Mouse (Mus musculus): ENCODE data around the gene BC048507.
A peak's percentile ranks its signal among the peaks of the same experiment; 100 is the strongest.
"Not testable (repeated sequence)": the region's sequence is repeated elsewhere in the genome, so short reads cannot be mapped to it uniquely, and the experiment has no call there.

The BC048507 gene

DNA sequence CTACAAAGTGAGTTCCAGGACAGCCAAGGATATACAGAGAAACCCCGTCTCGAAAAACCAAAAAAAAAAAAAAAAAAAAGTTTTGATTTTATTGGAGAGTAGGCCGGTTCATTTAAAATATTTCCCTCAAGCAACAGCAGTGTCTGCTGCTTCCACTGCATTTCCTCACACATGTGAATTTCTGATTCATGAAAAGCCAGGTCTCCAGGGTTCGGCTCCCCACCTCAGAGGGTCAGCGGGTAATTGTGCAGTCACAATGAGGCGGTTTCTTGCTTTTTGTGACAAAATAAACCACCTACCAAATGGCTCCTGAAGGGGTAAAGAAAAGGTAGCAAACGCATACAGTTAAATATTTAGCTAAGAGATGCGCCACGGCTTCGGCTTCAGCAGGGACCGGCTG lies at the start of gene BC048507:
BC048507 (plus strand) TSS at position 301 of the 400 bp plus-strand sequence.
- DNase-seq: no peak

DNA sequence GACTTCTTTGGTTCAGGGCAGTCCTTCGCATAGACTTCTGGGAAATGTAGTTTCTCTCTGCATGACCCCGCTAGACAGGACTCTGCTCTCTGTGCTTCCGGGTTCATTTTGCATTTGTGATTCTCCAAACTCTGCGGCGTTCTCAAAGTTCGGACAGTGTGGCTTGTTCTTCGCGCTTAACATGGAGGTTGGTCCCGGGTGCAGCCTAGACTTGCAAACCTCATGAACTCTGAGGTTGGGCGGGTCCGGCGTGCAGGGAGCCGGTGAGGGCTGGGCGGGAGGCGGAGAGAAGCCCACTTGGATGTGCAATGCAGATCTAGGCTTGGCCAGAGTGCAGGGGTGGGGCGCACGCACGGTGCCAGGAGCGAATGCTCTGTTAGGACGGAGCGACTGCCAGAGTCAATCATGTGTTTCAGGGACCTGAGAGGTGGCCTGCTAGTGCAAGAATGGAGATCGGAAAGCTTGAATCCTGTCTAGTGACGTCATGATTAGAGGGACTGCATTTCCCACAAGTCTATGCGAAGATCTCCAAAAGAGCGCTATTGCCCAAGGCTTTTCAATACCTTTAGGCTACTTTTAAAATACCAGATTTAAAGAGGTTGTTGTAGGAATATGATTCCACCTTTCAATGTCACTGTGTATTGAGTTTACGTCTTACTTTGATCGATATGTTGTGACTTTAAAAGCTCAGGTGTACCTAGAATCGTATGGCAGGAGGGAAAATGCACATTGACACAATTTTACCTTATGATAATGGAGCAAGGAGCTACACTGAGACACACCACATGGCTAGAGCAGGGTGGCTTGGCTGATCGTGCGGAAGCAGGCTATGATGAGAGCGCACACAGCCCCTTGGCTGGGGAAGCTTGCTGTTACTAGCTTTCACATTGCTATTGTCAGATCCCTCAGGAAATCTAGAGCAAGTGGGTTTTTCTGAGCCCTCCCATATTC lies 49.1 kb upstream of the BC048507 start, which contains the start of gene Zfp273:
Zfp273 (plus strand) TSS at position 31 of the 951 bp plus-strand sequence.
- DNase-seq: peak; percentile 58

DNA sequence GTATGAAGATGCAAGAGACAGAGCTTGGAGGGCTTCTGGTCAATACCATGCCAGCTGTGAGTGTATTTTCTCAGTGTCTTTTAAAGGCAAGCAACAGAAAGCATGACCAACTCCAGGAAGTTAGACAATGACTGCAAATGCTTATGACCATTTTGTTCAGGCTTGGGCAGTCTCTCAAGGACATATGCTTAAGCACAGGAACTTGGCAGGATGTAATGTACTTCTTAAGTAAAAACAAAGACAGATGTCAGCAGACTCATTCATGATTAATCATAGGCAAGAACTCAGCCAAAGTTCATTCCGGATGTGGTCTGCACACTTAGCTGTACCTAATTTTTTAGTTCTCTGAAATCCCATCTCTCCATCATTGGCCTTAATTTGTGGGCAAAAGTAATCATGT lies 44.5 kb upstream of the BC048507 start:
- no peak for DNase-seq

DNA sequence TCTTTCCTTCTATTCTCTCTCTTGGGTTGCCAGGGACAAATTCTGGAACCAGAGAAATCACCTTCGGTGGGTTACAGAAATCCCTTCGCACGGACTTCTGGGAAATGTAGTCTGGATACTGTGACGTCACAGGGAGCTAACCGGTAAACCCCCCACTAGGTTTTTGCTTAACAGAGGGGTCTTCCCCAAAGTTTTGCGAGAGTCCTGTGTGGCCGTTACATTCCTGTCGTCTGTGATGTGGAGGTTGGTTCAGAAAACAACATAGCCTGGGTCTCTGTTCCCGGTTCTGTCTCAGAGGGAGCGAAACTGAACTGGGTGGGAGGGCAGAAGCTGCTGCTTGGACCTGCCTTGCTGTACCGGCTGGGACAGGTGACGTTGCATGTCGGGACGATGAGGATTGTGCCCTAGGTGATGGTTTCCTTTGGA lies 32.2 kb upstream of the BC048507 start, which contains the start of gene Gm10037:
Gm10037 (plus strand) TSS at position 196 of the 426 bp plus-strand sequence.
- peak; percentile 33 for DNase-seq

DNA sequence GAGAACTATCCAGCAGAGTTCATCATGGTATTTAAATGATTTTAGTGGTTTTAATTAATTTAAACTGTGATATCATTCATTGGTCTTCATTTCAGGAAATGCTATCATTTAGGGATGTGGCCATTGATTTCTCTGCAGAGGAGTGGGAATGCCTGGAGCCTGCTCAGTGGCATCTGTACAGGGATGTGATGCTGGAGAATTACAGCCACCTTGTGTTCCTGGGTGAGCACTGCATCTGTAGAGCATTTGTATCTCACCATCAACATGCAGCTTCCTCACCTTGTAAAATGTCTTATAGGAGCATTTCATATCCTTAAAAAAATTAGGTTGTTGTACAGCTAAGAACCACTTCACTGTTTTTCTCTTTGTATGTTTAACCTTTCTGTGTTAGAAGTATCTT lies 30.0 kb upstream of the BC048507 start:
- DNase-seq: not testable (repeated sequence)

DNA sequence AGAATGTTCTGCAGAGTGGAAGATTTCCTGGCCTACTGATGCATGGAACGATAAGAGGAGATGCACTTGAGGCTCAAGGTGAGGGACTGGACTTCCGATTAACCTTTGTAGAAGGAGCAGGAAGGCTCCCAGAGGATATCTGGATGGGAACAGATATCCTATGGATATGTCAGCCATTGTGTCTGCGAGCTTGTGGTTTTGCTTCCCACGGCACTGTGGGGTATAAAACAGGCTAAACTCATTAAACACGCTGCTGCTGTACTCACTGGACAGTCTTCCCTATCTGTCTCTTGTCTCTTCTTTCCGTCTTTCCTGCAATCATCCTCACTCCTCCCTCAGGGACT lies 19.4 kb upstream of the BC048507 start:
- DNase-seq: no peak

DNA sequence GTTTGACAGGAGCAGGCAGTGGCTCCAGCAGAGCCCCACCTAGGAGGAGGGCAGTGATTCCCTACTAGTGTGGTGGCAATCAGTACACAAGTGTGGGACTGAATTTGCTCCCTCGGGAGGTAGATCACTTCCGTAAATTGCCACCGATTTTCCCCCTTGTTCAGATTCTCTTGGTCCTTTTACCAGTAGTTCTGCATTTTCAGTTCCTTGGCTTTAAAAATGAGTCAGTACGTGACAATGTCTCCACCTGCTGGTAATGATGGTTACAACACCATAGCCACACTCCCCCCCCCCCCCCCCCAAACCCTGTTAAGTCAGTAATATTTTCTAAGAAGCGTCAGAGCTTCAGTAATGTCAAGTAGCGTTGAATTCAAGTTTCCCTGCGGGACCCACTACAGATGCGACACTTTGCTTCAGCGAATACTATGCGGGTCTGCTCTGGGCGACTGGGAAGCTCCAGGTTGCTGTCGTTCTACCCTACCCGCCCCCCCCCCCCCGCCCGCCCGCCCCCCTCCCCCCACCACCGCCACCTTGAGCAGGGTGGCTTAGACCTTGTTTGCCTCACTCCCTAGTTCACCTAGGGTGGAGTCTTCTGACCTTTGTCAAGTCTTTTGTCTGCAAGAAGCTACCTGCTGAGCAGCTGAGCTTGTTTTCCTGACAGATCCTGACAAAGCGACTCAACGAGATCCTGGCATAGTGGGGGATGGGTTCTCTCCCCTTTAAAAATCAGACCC lies 18.8 kb upstream of the BC048507 start:
- peak; percentile 49 for DNase-seq

DNA sequence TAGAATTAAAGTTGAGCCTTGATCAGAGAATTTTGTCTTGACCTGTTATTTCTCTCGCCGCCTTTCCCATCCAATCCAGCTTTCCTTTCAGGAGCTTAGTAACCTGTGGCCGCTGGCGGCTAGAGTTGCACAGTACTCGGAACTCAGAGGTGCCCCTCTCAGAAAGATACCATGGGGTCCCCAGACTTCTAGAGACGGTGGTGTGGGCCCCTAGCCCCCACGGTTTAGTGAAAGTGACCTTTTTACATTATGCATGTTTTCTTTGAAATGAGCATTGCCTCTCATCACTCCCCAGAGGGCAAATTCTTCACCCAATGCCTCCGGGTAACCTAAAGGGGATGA lies 18.3 kb upstream of the BC048507 start:
- no peak for DNase-seq

DNA sequence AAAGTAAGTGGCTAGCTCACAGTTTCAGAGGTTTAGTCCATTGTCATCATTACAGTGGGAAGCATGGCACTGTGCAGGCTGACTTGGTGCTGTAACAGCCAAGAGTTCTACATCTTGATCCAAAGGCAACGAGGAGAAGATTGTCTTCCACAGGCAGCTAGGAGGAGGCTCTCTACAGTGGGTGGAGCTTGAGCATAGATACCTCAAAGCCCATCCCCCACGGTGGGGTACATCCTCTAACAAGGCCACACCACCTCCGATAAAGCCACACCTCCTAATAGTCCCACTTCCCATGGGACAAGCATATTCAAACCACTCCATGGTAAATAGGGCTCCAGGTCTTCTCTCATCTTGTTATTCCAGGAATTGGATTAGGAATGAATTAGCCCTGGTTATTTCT lies 12.8 kb upstream of the BC048507 start:
- DNase-seq: no peak

DNA sequence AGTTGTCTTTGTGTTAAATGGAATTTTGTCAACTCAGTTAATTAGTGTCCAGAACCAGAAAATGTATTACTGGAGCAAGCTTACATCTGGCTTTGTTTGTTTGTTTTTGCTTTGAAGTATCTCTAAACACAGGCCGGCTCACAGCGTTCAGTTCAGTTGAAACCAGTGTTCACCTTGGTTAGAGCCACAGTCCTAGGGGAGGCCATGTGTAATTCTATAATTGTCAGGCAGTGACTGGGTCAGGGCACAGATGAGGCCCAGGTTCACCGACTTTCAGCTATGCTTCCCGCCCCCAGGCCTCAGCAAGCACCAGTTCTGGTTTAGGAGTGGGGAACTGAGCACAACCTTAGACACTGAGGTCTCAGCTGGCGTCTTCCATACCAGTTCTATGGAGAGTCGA lies 10.0 kb upstream of the BC048507 start:
- no peak for DNase-seq

DNA sequence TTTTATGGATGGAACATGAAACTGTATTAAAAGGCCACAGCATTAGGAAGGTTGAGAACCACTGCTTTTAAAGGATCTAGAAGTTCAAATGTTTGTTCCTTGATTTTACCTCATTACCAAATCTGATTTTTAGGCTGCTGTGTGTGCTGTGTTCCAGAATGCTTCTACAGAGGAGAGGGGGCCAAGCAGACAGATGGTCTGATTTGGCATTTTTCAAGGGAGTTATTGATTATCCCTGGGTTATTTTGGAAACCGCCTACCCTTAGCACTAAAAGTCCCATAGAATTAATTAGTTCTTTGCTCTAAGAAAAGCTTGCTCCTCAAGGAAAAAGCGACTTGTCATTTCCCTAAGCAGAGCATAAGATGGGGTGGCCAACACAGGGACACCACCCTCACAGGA lies 9.1 kb upstream of the BC048507 start:
- no peak for DNase-seq

DNA sequence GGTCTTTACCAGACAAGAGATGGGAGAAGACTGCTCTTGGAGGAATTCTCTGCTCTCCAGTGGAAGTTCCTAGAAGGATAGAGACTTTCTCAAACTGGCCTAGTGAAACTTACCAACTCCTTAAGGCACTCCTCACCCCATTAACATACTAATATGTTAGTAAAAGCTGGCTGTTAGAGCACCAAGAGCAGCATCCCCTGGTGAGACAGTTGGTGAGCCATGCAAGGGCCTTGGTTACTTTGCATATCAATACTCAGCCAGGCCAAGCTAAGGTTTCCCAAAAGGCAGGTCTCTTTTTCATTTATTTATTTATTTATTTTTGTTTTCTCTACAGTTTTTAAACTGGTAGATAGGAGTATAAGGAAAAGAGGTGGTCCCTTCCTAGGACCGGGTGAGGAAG lies 5.8 kb upstream of the BC048507 start:
- no peak for DNase-seq

DNA sequence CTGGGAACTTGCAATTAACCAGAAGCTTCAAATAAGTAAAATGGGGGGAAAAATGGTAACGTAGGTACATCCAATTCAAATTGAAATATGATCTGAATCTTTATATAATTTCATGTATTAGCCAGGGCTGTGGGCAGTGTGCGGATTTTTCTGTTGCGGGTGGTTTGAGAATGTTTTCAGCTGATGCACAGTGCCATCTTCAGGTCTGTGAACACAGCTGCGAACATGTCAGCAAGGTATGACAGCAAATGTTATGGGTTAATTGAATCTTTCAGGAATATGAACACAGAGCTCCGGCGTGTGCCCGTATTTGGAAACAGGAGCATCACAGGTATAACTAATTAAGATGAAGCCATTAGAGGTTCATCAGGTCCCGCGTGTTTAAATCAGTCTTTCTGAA lies 618 bp upstream of the BC048507 start:
- DNase-seq: no peak

DNA sequence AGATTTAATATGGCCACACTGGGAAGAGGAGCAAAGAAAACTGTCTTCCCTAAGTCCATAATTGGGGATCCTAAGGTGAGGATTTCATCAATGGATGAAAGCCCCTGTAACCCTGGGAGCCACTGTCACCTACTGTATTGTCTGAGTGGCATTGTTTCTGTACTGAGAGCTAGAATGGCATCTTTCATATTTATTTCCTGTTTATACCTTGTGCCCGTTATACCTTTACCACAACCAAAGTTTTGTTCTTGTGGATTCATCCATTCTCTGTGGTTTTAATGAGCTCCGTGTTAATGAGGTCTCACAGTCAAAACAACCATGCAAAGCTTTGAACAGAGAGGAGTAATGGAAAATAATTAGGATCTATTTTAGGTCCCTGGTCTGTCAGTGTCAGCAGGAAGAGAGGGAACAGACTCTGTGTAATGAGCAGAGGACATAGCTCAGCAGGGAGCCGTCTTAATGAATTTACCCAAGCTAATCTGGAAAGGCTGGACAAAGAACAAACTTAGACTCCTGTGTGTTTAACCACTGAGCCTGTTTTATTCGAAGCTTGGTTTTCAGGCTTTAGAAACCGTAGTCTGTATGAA lies 1.7 kb downstream of the BC048507 start:
- no peak for DNase-seq

DNA sequence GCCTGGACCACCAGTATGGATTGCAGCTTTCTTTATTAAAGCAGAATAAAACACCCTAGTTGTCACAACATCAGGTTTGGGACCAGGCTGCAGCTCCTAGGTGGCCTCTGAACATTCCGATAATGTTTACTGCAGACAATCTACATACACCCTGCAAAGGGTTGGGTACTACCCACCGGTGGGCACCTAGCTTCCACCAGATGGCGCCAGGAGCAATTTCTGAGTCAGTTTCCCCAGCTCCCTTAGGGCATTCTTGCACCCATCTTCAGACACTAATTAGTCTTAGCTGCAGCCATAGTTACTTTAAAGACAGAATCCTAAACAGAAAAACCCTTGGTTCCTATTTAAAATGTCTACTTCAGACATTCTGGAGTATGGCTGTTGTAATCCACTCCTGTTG lies 4.8 kb downstream of the BC048507 start:
- DNase-seq: peak; percentile 29

DNA sequence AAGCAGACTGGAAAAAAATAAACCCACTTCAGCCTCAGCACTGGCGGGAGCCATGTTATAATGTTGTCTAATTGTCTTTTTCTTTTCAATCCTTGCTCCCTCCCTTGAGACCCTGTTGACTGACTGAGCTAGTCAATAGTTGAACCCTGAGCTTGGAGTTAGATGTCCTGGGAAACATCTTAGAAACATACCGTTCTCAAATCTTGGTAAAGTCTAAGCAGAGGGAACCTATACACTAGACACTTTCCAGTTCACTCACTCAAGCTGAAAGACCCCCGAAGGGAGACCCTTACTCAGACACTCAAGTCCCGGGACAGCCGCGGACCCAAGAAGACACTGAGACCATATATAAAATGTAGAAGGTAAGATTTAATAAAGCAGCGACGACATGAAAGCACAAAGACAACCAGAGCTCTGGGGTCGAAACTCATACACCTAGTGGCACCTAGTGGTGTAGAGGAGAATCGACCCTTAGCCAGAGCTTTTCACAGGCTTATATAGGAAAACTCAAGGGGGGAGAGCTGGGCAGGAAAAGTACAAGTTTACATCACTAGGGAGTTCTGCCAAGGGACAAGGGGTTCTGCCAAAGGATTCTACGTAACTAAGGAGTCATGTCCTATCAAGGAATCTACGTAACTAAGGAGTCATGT lies 13.0 kb downstream of the BC048507 start:
- not testable (repeated sequence) for DNase-seq

DNA sequence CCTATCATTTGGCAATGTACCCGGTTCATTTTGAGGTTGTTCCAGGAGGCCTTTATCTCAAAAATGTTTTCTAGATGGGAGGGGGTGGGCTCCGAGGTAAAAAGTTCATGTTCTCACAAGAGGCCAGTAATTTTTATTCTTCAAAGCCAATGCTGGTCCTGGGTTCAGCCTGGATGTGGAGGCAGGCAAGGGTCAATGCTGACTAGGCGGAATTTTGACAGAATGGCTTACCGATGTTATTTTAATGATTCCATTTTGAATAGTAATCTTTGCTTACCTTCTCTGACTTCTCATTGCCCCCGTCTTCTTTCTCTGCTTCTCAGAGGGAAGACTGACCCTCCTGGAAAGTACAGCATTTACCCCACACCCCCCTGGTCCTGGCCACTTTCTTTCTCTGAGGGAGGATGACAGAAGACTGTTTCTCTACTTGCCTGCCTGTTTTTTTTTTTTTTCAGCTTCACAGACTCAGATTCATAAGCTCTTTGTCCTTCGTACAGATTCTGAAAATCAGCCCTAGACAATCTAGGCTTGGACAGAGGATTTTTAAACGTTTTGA lies 13.7 kb downstream of the BC048507 start:
- DNase-seq: no peak

DNA sequence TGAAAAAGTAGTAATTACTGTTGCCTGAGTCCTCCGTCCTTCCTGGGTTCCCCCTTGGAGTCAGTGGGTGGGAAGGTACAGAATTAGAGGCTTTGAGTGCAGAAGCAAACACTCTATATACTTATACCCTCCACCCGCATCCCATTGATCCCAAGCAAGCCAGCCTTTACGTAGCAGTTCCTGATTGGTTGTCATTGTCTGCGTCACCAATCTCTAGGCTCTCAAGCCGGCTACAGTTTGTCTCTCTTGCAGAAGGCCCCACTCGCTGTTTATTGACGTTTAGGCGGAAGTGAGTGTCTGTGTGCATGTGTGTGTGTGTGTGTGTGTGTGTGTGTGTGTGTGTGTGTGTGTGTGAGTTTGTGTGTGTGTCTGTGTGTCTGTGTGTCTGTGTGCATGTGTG lies 20.8 kb downstream of the BC048507 start:
- DNase-seq: no peak

DNA sequence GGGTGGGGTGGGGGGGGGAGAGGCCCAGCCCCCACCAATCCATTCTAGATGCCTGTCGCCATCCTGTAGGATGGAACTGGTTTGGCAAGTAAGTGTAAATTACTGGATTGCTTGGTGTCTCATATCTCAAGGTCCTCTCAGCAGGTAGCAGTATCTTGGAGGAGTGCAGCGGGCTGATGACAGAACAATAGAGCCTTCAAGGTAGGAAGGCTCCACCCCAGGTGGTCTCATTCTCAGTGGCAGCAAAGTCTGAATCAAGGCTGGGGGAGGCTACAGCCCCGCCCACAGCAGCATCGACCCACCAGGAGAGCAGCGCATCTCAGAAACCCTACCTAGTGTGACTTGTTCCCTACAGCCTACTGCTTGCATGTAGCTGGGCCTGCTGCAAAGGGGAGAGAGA lies 46.6 kb downstream of the BC048507 start:
- no peak for DNase-seq
